Mouse (Mus musculus): ENCODE results near the gene Cyfip1. TPM values are rescaled to one million over a fixed set of nuclear protein-coding genes. Genes with fewer than 3 reads are reported as not detected.
"Not testable (repeated sequence)": the region's sequence is repeated elsewhere in the genome, so short reads cannot be mapped to it uniquely, and the experiment has no call there.

Gene Cyfip1
- polyA plus RNA-seq, 1 experiment from 2014 or later, result 83.7 TPM

DNA sequence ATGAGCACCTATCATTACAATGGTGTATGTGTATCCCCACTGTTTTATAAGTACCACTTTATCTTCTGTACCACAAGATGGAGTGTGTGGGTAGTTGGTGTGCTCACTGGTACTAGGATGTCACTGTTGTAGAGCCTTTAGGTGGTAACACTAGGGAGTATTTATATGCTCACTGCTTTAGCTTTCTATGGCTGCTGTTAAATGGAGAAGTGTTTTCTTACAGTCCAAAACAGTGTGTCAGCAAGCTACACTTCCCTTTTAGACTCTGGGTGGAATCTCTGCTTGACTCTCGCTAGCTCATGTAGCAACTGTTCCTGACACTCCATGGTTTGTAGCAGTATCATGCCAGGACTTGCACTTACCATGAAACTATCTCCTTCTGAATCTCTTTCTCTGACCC is 68.0 kb downstream of the Cyfip1 start:
- Histone ChIP-seq H3K4me3 (no peak overlapping the region), H3K27ac (no peak overlapping the region), H3K4me2 (replicated peaks) (no peak overlapping the region), H3K9me3 (replicated peaks) (no peaks in the 10 kb centered on the region), H3K36me3 (peaks cover 72% of the 10 kb centered on the region), H3K4me1 (no peaks in the 10 kb centered on the region), H3K27me3 (no peaks in the 10 kb centered on the region), H3K9ac (no peak overlapping the region)
- ATAC-seq (ENCODE audit: low FRiP score), result no peak
- WGBS, result 96% methylated on average over 1 of the region's 1 CpGs

- H3K4me3 ChIP-seq, result no peak overlapping the region
- H3K4me2 ChIP-seq (replicated peaks), result no peak overlapping the region
- no peaks in the 10 kb centered on the region for H3K27me3 ChIP-seq
- 84% methylated on average over 2 of the region's 2 CpGs for WGBS
- H3K4me1 ChIP-seq, result no peaks in the 10 kb centered on the region
- H3K36me3 ChIP-seq, result peaks cover 72% of the 10 kb centered on the region
- H3K9ac ChIP-seq, result no peak overlapping the region
- no peak overlapping the region for H3K27ac ChIP-seq
- no peak for ATAC-seq (ENCODE audit: low FRiP score)
- no peaks in the 10 kb centered on the region for H3K9me3 ChIP-seq (replicated peaks)
Observed at GRCm38 (mm10) chr7:55910356-55910755, 68.8 kb downstream of the Cyfip1 start.

DNA sequence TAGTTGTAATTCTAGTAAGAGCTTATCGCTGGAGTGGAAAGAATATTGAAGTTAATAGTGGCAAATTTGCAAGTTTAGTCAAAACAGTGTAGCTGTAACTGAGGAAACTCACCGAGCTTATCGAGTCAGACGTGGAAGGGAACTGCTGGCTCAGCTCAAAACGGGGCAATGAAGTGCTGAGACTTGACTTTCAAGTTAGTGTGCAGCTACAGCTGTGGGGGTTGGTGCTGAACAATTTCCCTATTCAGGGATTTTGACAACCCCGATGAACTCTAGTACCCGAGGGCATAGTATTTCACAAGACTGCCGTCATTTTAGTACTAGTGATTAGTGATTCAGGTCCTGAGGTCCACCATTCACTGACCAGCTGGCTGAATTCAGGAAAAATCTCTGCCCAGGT is 69.8 kb downstream of the Cyfip1 start:
- Histone ChIP-seq H3K4me1 (no peaks in the 10 kb centered on the region), H3K36me3 (peaks cover 71% of the 10 kb centered on the region), H3K4me2 (replicated peaks) (no peak overlapping the region), H3K9ac (no peak overlapping the region), H3K27me3 (no peaks in the 10 kb centered on the region), H3K27ac (no peak overlapping the region), H3K4me3 (no peak overlapping the region), H3K9me3 (replicated peaks) (no peaks in the 10 kb centered on the region)
- 85% methylated on average over 8 of the region's 8 CpGs for WGBS
- no peak for ATAC-seq (ENCODE audit: low FRiP score)

DNA sequence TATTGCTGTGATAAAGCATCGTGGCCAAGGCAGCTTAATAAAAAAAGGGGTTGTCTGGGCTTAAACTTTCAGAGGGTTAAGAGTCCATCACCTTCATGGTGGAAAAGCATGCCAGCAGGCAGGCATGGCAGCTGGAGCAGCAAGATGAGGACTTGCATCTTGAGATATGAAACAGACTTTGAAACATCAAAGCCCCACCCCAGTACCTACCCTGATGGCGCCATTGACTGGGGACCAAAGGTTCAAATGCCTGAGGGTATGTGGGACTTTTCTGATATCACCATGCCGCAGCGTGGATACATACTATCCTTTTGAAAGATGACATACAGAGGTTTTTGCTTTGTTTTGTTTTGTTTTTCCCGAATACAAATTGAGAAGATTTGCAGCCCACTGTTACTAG is 70.6 kb downstream of the Cyfip1 start:
- 96% methylated on average over 5 of the region's 5 CpGs for WGBS
- Histone ChIP-seq H3K4me3 (no peak overlapping the region), H3K9me3 (replicated peaks) (no peaks in the 10 kb centered on the region), H3K27me3 (no peaks in the 10 kb centered on the region), H3K4me2 (replicated peaks) (no peak overlapping the region), H3K27ac (no peak overlapping the region), H3K36me3 (peaks cover 74% of the 10 kb centered on the region), H3K9ac (no peak overlapping the region), H3K4me1 (no peaks in the 10 kb centered on the region)
- ATAC-seq (ENCODE audit: low FRiP score), result no peak

DNA sequence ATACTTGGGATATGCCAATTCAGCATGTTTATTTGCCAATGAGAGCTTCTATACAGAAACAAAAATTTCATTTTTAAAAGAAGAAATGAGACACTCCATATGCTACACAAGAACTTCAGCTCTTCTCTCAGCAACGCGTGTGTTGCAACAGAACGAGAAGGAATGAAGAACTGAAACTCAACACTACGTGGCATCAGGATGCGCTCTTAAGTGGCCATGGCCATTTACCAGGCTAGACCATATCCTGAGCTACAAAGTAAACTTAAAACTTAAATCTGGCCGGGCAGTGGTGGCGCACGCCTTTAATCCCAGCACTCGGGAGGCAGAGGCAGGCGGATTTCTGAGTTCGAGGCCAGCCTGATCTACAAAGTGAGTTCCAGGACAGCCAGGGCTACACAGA is 76.8 kb downstream of the Cyfip1 start:
- ATAC-seq (ENCODE audit: low FRiP score); H3K27ac ChIP-seq; H3K4me2 ChIP-seq (replicated peaks); H3K9me3 ChIP-seq (replicated peaks); H3K4me3 ChIP-seq; H3K4me1 ChIP-seq; H3K9ac ChIP-seq; H3K27me3 ChIP-seq: not testable (repeated sequence)
- 98% methylated on average over 11 of the region's 11 CpGs for WGBS
- peaks cover 73% of the 10 kb centered on the region for H3K36me3 ChIP-seq

DNA sequence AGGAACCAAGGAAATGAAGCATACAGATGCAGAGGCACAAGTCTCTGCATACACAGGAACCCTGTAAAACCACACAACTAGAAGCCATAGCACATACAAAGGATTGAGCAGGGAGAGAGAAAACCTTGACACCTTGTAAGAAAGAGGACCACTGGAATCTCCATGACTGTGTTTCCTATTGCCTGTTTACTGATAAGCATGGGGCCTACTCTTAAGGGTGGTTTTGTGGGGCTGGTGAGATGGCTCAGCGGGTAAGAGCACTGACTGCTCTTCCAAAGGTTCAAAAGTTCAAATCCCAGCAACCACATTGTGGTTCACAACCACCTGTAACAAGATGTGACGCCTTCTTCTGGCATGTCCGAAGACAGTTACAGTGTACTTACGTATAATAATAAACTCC is 85.7 kb downstream of the Cyfip1 start:
- H3K9me3 ChIP-seq (replicated peaks), result no peaks in the 10 kb centered on the region
- no peaks in the 10 kb centered on the region for H3K4me1 ChIP-seq
- no peak for ATAC-seq (ENCODE audit: low FRiP score)
- peaks cover 60% of the 10 kb centered on the region for H3K36me3 ChIP-seq
- no peak overlapping the region for H3K4me2 ChIP-seq (replicated peaks)
- H3K4me3 ChIP-seq, result no peak overlapping the region
- no peak overlapping the region for H3K9ac ChIP-seq
- no peak overlapping the region for H3K27ac ChIP-seq
- WGBS, result 96% methylated on average over 4 of the region's 4 CpGs
- H3K27me3 ChIP-seq, result no peaks in the 10 kb centered on the region

DNA sequence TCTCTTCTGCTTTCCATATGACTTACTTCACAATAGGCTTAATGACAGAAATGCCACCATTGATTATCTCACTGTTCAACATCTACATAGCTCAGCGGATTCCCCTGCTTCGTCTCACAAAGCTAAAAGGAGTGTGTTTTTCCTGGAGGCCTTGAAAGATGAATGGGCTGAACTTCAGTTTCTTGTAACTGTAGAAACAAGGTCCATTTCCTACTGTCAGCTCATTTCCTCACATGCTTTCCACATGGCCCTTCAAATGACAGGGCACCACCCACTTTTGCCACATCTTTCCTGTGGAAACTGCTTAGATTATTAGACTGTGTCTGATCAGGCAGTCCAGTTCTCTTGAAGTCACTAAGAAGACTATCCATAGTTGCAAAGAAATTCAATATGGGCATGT is 87.1 kb downstream of the Cyfip1 start:
- H3K4me3 ChIP-seq, result no peak overlapping the region
- peaks cover 46% of the 10 kb centered on the region for H3K36me3 ChIP-seq
- WGBS, result 87% methylated on average over 2 of the region's 2 CpGs
- H3K27me3 ChIP-seq, result no peaks in the 10 kb centered on the region
- H3K4me1 ChIP-seq, result no peaks in the 10 kb centered on the region
- no peak overlapping the region for H3K27ac ChIP-seq
- H3K9me3 ChIP-seq (replicated peaks), result no peaks in the 10 kb centered on the region
- ATAC-seq (ENCODE audit: low FRiP score), result no peak
- no peak overlapping the region for H3K9ac ChIP-seq
- no peak overlapping the region for H3K4me2 ChIP-seq (replicated peaks)

- peaks cover 11% of the 10 kb centered on the region for H3K36me3 ChIP-seq
Observed at GRCm38 (mm10) chr7:55935025-55935424, 93.5 kb downstream of the Cyfip1 start.

DNA sequence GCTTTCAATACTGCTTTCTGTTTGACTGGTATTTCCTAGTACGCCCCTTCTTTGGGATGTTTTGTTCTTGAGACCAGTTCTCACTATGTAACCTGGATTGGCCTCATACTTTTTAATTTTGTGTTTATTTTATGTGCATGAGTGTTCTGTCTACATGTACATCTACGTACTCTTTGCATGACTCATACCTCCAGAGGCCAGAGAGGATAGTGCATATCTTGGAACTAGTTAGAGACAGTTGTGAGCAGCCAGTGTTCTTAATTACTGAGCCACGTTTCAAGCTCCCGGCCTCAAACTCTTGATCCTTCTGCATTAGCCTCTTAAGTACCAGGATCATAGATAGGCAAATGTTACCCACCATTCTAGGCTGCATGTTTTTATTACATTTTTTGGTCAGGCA is 96.8 kb downstream of the Cyfip1 start:
- no peaks in the 10 kb centered on the region for H3K27me3 ChIP-seq
- no peak for ATAC-seq (ENCODE audit: low FRiP score)
- no peak overlapping the region for H3K27ac ChIP-seq
- H3K36me3 ChIP-seq, result no peaks in the 10 kb centered on the region
- no peaks in the 10 kb centered on the region for H3K4me1 ChIP-seq
- H3K9me3 ChIP-seq (replicated peaks), result no peaks in the 10 kb centered on the region
- no peak overlapping the region for H3K4me2 ChIP-seq (replicated peaks)
- 94% methylated on average over 4 of the region's 4 CpGs for WGBS
- H3K9ac ChIP-seq, result no peak overlapping the region
- H3K4me3 ChIP-seq, result no peak overlapping the region

More at GRCm38 (mm10) chr7:55935025-55935424, 93.5 kb downstream of the Cyfip1 start:
- H3K9me3 ChIP-seq (replicated peaks), result no peaks in the 10 kb centered on the region
- no peak overlapping the region for H3K27ac ChIP-seq
- no peaks in the 10 kb centered on the region for H3K4me1 ChIP-seq
- no peak for ATAC-seq (ENCODE audit: low FRiP score)
- H3K4me2 ChIP-seq (replicated peaks), result no peak overlapping the region
- H3K4me3 ChIP-seq, result no peak overlapping the region
- H3K27me3 ChIP-seq, result no peaks in the 10 kb centered on the region
- no peak overlapping the region for H3K9ac ChIP-seq
- WGBS, result 96% methylated on average over 2 of the region's 2 CpGs

GRCm38 (mm10) chr7:55956054-55956453 is 114.5 kb downstream of the Cyfip1 start:
- Histone ChIP-seq H3K4me2 (replicated peaks) (no peak overlapping the region), H3K27me3 (no peaks in the 10 kb centered on the region), H3K36me3 (peaks cover 10% of the 10 kb centered on the region; the same call in 1 of the 2 replicates), H3K4me3 (no peak overlapping the region), H3K9ac (no peak overlapping the region), H3K27ac (no peak overlapping the region), H3K4me1 (peaks cover 5% of the 10 kb centered on the region; the same call in 1 of the 2 replicates), H3K9me3 (replicated peaks) (no peaks in the 10 kb centered on the region)
- ATAC-seq (ENCODE audit: low FRiP score), result no peak
- 95% methylated on average over 2 of the region's 2 CpGs for WGBS

DNA sequence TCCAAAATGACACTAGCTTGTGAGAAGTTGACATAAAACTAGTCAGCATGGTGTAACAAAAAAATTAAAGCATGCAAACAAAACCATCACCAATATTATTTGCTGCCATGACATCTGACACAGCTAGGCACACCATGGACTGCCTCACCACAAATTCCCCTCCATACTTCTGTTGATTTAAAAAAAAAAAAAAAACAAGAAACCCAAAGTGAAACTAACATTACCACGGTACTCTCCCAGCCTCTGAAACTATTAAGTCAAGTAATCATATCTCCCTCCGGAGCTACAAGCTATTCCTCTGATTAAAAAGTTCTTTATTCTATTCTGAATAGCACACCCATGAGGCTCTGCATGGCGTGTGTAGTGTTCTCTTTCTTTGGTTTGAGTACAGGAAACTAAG is 115.6 kb downstream of the Cyfip1 start:
- peaks cover 6% of the 10 kb centered on the region; the same call in 1 of the 2 replicates for H3K4me1 ChIP-seq
- no peak overlapping the region for H3K9ac ChIP-seq
- no peak overlapping the region for H3K4me3 ChIP-seq
- ATAC-seq (ENCODE audit: low FRiP score), result no peak
- H3K9me3 ChIP-seq (replicated peaks), result no peaks in the 10 kb centered on the region
- H3K27me3 ChIP-seq, result no peaks in the 10 kb centered on the region
- WGBS, result 96% methylated on average over 3 of the region's 3 CpGs
- peaks cover 10% of the 10 kb centered on the region; the same call in 1 of the 2 replicates for H3K36me3 ChIP-seq
- H3K4me2 ChIP-seq (replicated peaks), result no peak overlapping the region
- H3K27ac ChIP-seq, result no peak overlapping the region

GRCm38 (mm10) chr7:55957916-55958315 is 116.4 kb downstream of the Cyfip1 start:
- Histone ChIP-seq H3K9me3 (replicated peaks) (no peaks in the 10 kb centered on the region), H3K36me3 (peaks cover 10% of the 10 kb centered on the region; the same call in 1 of the 2 replicates), H3K27me3 (no peaks in the 10 kb centered on the region), H3K4me1 (peaks cover 8% of the 10 kb centered on the region), H3K9ac (no peak overlapping the region), H3K4me2 (replicated peaks) (no peak overlapping the region), H3K27ac (no peak overlapping the region), H3K4me3 (no peak overlapping the region)
- ATAC-seq (ENCODE audit: low FRiP score), result no peak
- 95% methylated on average over 4 of the region's 4 CpGs for WGBS

- Histone ChIP-seq H3K4me2 (replicated peaks) (no peak overlapping the region), H3K9me3 (replicated peaks) (no peaks in the 10 kb centered on the region), H3K4me3 (no peak overlapping the region), H3K27me3 (no peaks in the 10 kb centered on the region), H3K27ac (no peak overlapping the region), H3K36me3 (0 out of 2 replicates have a peak, but pooled peaks cover 3% of the 10 kb centered on the region), H3K4me1 (peaks cover 13% of the 10 kb centered on the region), H3K9ac (no peak overlapping the region)
- no peak for ATAC-seq (ENCODE audit: low FRiP score)
- WGBS, result 96% methylated on average over 3 of the region's 3 CpGs
Observed at GRCm38 (mm10) chr7:55959801-55960200, 118.3 kb downstream of the Cyfip1 start.
